Mouse (Mus musculus): ENCODE results near the gene Hs3st3b1.

The Hs3st3b1 gene

GRCm38 (mm10) chr11:63922091-63922621 lies at the start of gene Hs3st3b1:
Gene Hs3st3b1 (minus strand): TSS chr11:63922290.
- peak; percentile 59 to 68 for DNase-seq

- no peak for DNase-seq
Observed at GRCm38 (mm10) chr11:63971462-63971861, 49.4 kb upstream of the Hs3st3b1 start.

- DNase-seq: no peak
Observed at GRCm38 (mm10) chr11:63970818-63971217, 48.7 kb upstream of the Hs3st3b1 start.

- peak in 1 of 2 experiments; percentile 12 for DNase-seq
Observed at GRCm38 (mm10) chr11:63969205-63969910, 47.3 kb upstream of the Hs3st3b1 start.

GRCm38 (mm10) chr11:63968388-63969035 lies 46.4 kb upstream of the Hs3st3b1 start:
- no peak for DNase-seq

- DNase-seq: no peak
Observed at GRCm38 (mm10) chr11:63967641-63968387, 45.7 kb upstream of the Hs3st3b1 start.

GRCm38 (mm10) chr11:63965437-63965836 lies 43.3 kb upstream of the Hs3st3b1 start:
- no peak for DNase-seq

- peak in 1 of 2 experiments; percentile 17 for DNase-seq
Observed at GRCm38 (mm10) chr11:63957207-63957606, 35.1 kb upstream of the Hs3st3b1 start.

GRCm38 (mm10) chr11:63956748-63957147 lies 34.7 kb upstream of the Hs3st3b1 start:
- no peak for DNase-seq

GRCm38 (mm10) chr11:63953887-63954286 lies 31.8 kb upstream of the Hs3st3b1 start:
- DNase-seq: no peak

- no peak for DNase-seq
Observed at GRCm38 (mm10) chr11:63952743-63953191, 30.7 kb upstream of the Hs3st3b1 start.

GRCm38 (mm10) chr11:63951831-63952631 lies 29.9 kb upstream of the Hs3st3b1 start:
- DNase-seq: peak in 1 of 2 experiments; percentile 23

GRCm38 (mm10) chr11:63948371-63948770 lies 26.3 kb upstream of the Hs3st3b1 start:
- DNase-seq: no peak

- peak in 1 of 2 experiments; percentile 47 for DNase-seq
Observed at GRCm38 (mm10) chr11:63947024-63947423, 24.9 kb upstream of the Hs3st3b1 start.

GRCm38 (mm10) chr11:63943947-63944346 lies 21.9 kb upstream of the Hs3st3b1 start:
- no peak for DNase-seq

GRCm38 (mm10) chr11:63943268-63943890 lies 21.3 kb upstream of the Hs3st3b1 start:
- peak; percentile 58 to 74 for DNase-seq

- no peak for DNase-seq
Observed at GRCm38 (mm10) chr11:63942177-63942576, 20.1 kb upstream of the Hs3st3b1 start.

GRCm38 (mm10) chr11:63936641-63937040 lies 14.6 kb upstream of the Hs3st3b1 start:
- no peak for DNase-seq

- no peak for DNase-seq
Observed at GRCm38 (mm10) chr11:63926901-63927300, 4.8 kb upstream of the Hs3st3b1 start.

- peak; percentile 53 to 72 for DNase-seq
Observed at GRCm38 (mm10) chr11:63925161-63925582, 3.1 kb upstream of the Hs3st3b1 start.

GRCm38 (mm10) chr11:63924286-63924930 lies 2.3 kb upstream of the Hs3st3b1 start:
- DNase-seq: no peak

All from cerebellum, postnatal 25 days (tissue).